Mouse (Mus musculus): ENCODE measurements around the gene Cdh13.

- TF ChIP-seq EP300 (optimal IDR thresholded peaks at IDR 0.05) = no peak
- TF ChIP-seq CTCF (IDR thresholded peaks at IDR 0.05; ENCODE audit: low read depth) = no peak
Measured at GRCm38 (mm10) chr8:118851361-118851760, 567.8 kb downstream of the Cdh13 start.

Data from stomach, postnatal 0 days (tissue).